Mouse (Mus musculus): ENCODE measurements at regions not wholly inside any gene's neighbourhood (a gene's known extent, or its start where the extent isn't known, plus 50 kb on each side); places are given as distances from the start of the nearest gene placed in this dataset.

- TF ChIP-seq TAL1 (IDR thresholded peaks at IDR 0.05; ENCODE audit: low read length) (no peak), POLR2A (IDR thresholded peaks at IDR 0.05; ENCODE audit: control insufficient read depth in 1 of 2, insufficient read depth in 1 of 2, low read depth in 1 of 2, low read length in 2 of 2, poor library complexity in 1 of 2) (no peak), MAX (IDR thresholded peaks at IDR 0.05; ENCODE audit: low read length) (no peak), CTCF (IDR thresholded peaks at IDR 0.05 in 2 of 3, conservative IDR thresholded peaks at IDR 0.05 in 1 of 3; ENCODE audit: control insufficient read depth in 1 of 3, insufficient read depth in 1 of 3, low read depth in 2 of 3, low read length in 3 of 3, poor library complexity in 1 of 3, severe bottlenecking in 1 of 3) (no peak), MEF2A (IDR thresholded peaks at IDR 0.05; ENCODE audit: extremely low read depth, insufficient replicate concordance, low read depth, low read length, poor library complexity, severe bottlenecking) (no peak), ELF1 (IDR thresholded peaks at IDR 0.05; ENCODE audit: low read depth, low read length) (no peak), POLR2AphosphoS5 (IDR thresholded peaks at IDR 0.05; ENCODE audit: borderline replicate concordance, low read depth, low read length) (no peak), SMC3 (IDR thresholded peaks at IDR 0.05; ENCODE audit: low read depth, low read length) (no peak)
These were observed 648.3 kb downstream of the Vrk1 start for GRCm38 (mm10) chr12:106658317-106658716.
